Mouse (Mus musculus): ENCODE measurements around the gene Dpm1. TPM values are rescaled to one million over a fixed set of nuclear protein-coding genes. Genes with fewer than 3 reads are reported as not detected.

The Dpm1 gene
- polyA plus RNA-seq, 1 experiment from 2014 or later: 82.2 TPM

- Histone ChIP-seq H3K36me3 (ENCODE audit: insufficient read depth, low read length) (no peaks in the 10 kb centered on the region), H3K27ac (ENCODE audit: low read length) (no peak overlapping the region), H3K27me3 (ENCODE audit: insufficient read depth, low read length) (no peaks in the 10 kb centered on the region), H3K4me2 (replicated peaks; ENCODE audit: low read depth, low read length) (peak overlapping the region; percentile 16; the same call in 1 of the 2 replicates), H3K4me3 (ENCODE audit: low read length) (peak overlapping the region; percentile 17; the same call in 1 of the 2 replicates), H3K9ac (replicated peaks; ENCODE audit: low read length) (no peak overlapping the region), H3K4me1 (ENCODE audit: insufficient read depth, low read length) (no peaks in the 10 kb centered on the region), H3K9me3 (ENCODE audit: low read length) (no peaks in the 10 kb centered on the region)
- no peak for ATAC-seq (ENCODE audit: low FRiP score, low TSS enrichment)
- WGBS: 18% methylated on average over 16 of the region's 16 CpGs
Observed at GRCm38 (mm10) chr2:168252639-168253292, 22.4 kb upstream of the Dpm1 start.

GRCm38 (mm10) chr2:168250270-168250669 lies 19.9 kb upstream of the Dpm1 start:
- peak; percentile 36; the same call in 1 of the 2 replicates for ATAC-seq (ENCODE audit: low FRiP score, low TSS enrichment)

DNA sequence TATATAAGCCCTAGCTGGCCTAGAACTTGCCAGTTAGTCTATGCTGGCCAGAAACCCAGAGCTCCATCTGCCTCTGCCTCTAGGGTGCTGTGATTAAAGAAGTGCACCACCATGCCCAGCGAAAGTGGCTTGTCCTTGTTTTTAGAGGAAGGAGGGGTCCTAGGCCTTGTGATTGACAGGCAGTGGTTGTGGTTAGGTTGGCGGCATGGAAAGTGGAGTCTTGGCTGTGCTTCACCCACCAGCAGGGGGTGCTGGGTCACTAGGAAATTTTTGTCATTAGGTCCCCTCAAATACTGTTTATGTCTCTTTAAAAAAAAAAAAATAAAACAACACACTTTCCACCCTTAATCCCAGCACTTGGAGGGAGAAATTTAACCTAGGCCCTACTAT lies 18.5 kb upstream of the Dpm1 start:
- no peaks in the 10 kb centered on the region for H3K36me3 ChIP-seq (ENCODE audit: insufficient read depth, low read length)
- H3K9ac ChIP-seq (replicated peaks; ENCODE audit: low read length): no peak overlapping the region
- H3K27ac ChIP-seq (ENCODE audit: low read length): no peak overlapping the region
- no peak overlapping the region for H3K4me3 ChIP-seq (ENCODE audit: low read length)
- H3K27me3 ChIP-seq (ENCODE audit: insufficient read depth, low read length): no peaks in the 10 kb centered on the region
- no peaks in the 10 kb centered on the region for H3K4me1 ChIP-seq (ENCODE audit: insufficient read depth, low read length)
- no peak for ATAC-seq (ENCODE audit: low FRiP score, low TSS enrichment)
- H3K9me3 ChIP-seq (ENCODE audit: low read length): no peaks in the 10 kb centered on the region
- WGBS: 35% methylated on average over 2 of the region's 2 CpGs
- no peak overlapping the region for H3K4me2 ChIP-seq (replicated peaks; ENCODE audit: low read depth, low read length)

More at GRCm38 (mm10) chr2:168250270-168250669, 19.9 kb upstream of the Dpm1 start:
- Histone ChIP-seq H3K27me3 (ENCODE audit: insufficient read depth, low read length) (no peaks in the 10 kb centered on the region), H3K36me3 (ENCODE audit: insufficient read depth, low read length) (no peaks in the 10 kb centered on the region), H3K4me1 (ENCODE audit: insufficient read depth, low read length) (no peaks in the 10 kb centered on the region), H3K9ac (replicated peaks; ENCODE audit: low read length) (no peak overlapping the region), H3K4me2 (replicated peaks; ENCODE audit: low read depth, low read length) (no peak overlapping the region), H3K9me3 (ENCODE audit: low read length) (no peaks in the 10 kb centered on the region), H3K27ac (ENCODE audit: low read length) (no peak overlapping the region), H3K4me3 (ENCODE audit: low read length) (no peak overlapping the region)
- WGBS: 15% methylated on average over 8 of the region's 8 CpGs

DNA sequence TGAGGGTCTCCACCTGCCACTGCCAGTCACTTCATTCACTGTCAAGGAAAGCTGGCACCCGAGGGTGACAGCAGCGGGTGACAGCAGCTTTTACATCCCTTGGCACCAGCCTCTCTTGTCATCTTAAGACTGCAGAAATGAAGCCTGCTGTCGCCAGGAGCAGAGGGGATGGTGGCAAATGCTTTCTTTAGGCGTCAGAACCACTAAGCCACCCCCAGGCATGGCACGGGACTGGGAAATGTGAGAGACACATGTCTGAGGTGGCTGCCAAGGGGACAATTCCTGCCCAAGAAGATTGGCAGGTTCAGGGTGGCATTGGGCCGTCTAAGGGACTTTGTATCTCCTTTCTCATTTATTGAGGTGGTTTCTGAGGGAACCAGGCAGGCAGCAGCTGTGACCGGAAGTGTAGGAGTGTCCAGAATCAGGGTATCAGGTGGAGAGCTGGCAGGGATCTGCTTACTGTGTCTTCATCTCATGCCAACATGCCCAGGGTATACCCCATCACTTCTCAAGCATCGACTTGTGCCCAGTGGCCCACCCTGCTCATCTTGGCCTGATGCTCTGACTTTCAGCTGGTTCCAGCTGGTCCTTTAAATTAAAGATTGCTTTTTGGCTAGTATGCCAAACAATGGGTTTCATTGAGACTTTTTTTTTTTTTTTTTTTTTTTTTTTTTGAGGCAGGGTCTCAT lies 17.9 kb upstream of the Dpm1 start:
- Histone ChIP-seq H3K27ac (ENCODE audit: low read length) (no peak overlapping the region), H3K36me3 (ENCODE audit: insufficient read depth, low read length) (no peaks in the 10 kb centered on the region), H3K9ac (replicated peaks; ENCODE audit: low read length) (no peak overlapping the region), H3K27me3 (ENCODE audit: insufficient read depth, low read length) (no peaks in the 10 kb centered on the region), H3K4me1 (ENCODE audit: insufficient read depth, low read length) (no peaks in the 10 kb centered on the region), H3K4me2 (replicated peaks; ENCODE audit: low read depth, low read length) (no peak overlapping the region), H3K4me3 (ENCODE audit: low read length) (no peak overlapping the region), H3K9me3 (ENCODE audit: low read length) (no peaks in the 10 kb centered on the region)
- no peak for ATAC-seq (ENCODE audit: low FRiP score, low TSS enrichment)
- 66% methylated on average over 8 of the region's 8 CpGs for WGBS

GRCm38 (mm10) chr2:168245571-168245970 lies 15.2 kb upstream of the Dpm1 start:
- H3K9ac ChIP-seq (replicated peaks; ENCODE audit: low read length): no peak overlapping the region
- H3K4me1 ChIP-seq (ENCODE audit: insufficient read depth, low read length): no peaks in the 10 kb centered on the region
- H3K4me3 ChIP-seq (ENCODE audit: low read length): no peak overlapping the region
- no peaks in the 10 kb centered on the region for H3K36me3 ChIP-seq (ENCODE audit: insufficient read depth, low read length)
- no peak for ATAC-seq (ENCODE audit: low FRiP score, low TSS enrichment)
- H3K9me3 ChIP-seq (ENCODE audit: low read length): no peaks in the 10 kb centered on the region
- H3K4me2 ChIP-seq (replicated peaks; ENCODE audit: low read depth, low read length): no peak overlapping the region
- 39% methylated on average over 8 of the region's 8 CpGs for WGBS
- H3K27me3 ChIP-seq (ENCODE audit: insufficient read depth, low read length): no peaks in the 10 kb centered on the region
- no peak overlapping the region for H3K27ac ChIP-seq (ENCODE audit: low read length)

- no peak for ATAC-seq (ENCODE audit: low FRiP score, low TSS enrichment)
- no peak overlapping the region for H3K4me3 ChIP-seq (ENCODE audit: low read length)
- 0 out of 2 replicates have a peak, but pooled peaks cover 10% of the 10 kb centered on the region for H3K9me3 ChIP-seq (ENCODE audit: low read length)
- WGBS: 79% methylated on average over 4 of the region's 4 CpGs
- H3K27ac ChIP-seq (ENCODE audit: low read length): no peak overlapping the region
- no peaks in the 10 kb centered on the region for H3K4me1 ChIP-seq (ENCODE audit: insufficient read depth, low read length)
- H3K27me3 ChIP-seq (ENCODE audit: insufficient read depth, low read length): no peaks in the 10 kb centered on the region
- no peak overlapping the region for H3K9ac ChIP-seq (replicated peaks; ENCODE audit: low read length)
- no peaks in the 10 kb centered on the region for H3K36me3 ChIP-seq (ENCODE audit: insufficient read depth, low read length)
- no peak overlapping the region for H3K4me2 ChIP-seq (replicated peaks; ENCODE audit: low read depth, low read length)
Observed at GRCm38 (mm10) chr2:168243278-168243677, 12.9 kb upstream of the Dpm1 start.

DNA sequence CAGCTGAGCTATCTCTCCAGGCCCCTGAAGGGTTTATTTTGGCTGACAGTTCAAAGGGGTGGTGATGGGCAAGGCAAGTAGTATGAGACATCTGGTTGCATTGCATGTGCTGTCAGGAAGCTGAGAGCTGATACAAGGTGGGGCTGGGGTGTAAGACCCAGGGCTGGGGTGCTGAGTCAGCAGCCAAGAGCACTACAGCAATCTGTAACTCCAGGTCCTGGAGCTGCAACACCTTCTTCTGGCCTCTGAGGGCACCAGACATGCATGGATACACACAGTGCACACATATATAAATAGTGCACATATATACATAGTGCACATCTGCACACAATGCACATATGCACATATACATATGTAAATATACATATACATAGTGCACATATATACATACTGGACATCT lies 12.4 kb upstream of the Dpm1 start:
- Histone ChIP-seq H3K4me2 (replicated peaks; ENCODE audit: low read depth, low read length) (no peak overlapping the region), H3K4me3 (ENCODE audit: low read length) (no peak overlapping the region), H3K27me3 (ENCODE audit: insufficient read depth, low read length) (no peaks in the 10 kb centered on the region), H3K4me1 (ENCODE audit: insufficient read depth, low read length) (no peaks in the 10 kb centered on the region), H3K36me3 (ENCODE audit: insufficient read depth, low read length) (no peaks in the 10 kb centered on the region), H3K9ac (replicated peaks; ENCODE audit: low read length) (no peak overlapping the region), H3K27ac (ENCODE audit: low read length) (no peak overlapping the region), H3K9me3 (ENCODE audit: low read length) (0 out of 2 replicates have a peak, but pooled peaks cover 12% of the 10 kb centered on the region)
- ATAC-seq (ENCODE audit: low FRiP score, low TSS enrichment): 0 out of 2 replicates have a peak, but pooled peaks have one; percentile 4

DNA sequence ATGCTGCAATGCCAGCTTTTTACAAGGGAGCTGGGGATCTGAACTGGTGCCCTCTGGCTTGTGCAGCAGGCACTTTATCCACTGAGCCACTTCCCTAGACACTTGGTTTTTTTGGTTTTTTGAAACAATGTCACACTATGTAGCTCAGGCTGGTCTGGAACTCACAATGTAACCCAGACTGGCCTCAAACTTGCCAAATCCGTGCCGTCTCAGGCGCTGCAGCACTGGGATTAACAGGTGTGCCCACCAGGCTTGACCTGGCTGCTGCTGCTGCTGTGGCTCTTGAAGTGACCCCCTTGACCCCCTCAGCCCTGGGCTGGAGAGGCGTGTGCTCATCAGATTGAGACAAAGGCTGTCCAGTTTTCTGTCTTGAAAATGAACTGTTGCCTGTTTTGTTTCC lies 7.9 kb upstream of the Dpm1 start:
- H3K4me3 ChIP-seq (ENCODE audit: low read length): no peak overlapping the region
- WGBS: 88% methylated on average over 4 of the region's 4 CpGs
- no peak overlapping the region for H3K9ac ChIP-seq (replicated peaks; ENCODE audit: low read length)
- H3K4me1 ChIP-seq (ENCODE audit: insufficient read depth, low read length): no peaks in the 10 kb centered on the region
- H3K36me3 ChIP-seq (ENCODE audit: insufficient read depth, low read length): peaks cover 12% of the 10 kb centered on the region
- ATAC-seq (ENCODE audit: low FRiP score, low TSS enrichment): no peak
- no peak overlapping the region for H3K4me2 ChIP-seq (replicated peaks; ENCODE audit: low read depth, low read length)
- no peak overlapping the region for H3K27ac ChIP-seq (ENCODE audit: low read length)
- no peaks in the 10 kb centered on the region for H3K27me3 ChIP-seq (ENCODE audit: insufficient read depth, low read length)
- H3K9me3 ChIP-seq (ENCODE audit: low read length): 0 out of 2 replicates have a peak, but pooled peaks cover 12% of the 10 kb centered on the region

GRCm38 (mm10) chr2:168233286-168233685 lies 2.9 kb upstream of the Dpm1 start:
- no peak overlapping the region for H3K9ac ChIP-seq (replicated peaks; ENCODE audit: low read length)
- H3K27ac ChIP-seq (ENCODE audit: low read length): no peak overlapping the region
- no peak for ATAC-seq (ENCODE audit: low FRiP score, low TSS enrichment)
- no peak overlapping the region for H3K4me3 ChIP-seq (ENCODE audit: low read length)
- peaks cover 20% of the 10 kb centered on the region for H3K36me3 ChIP-seq (ENCODE audit: insufficient read depth, low read length)
- no peaks in the 10 kb centered on the region for H3K27me3 ChIP-seq (ENCODE audit: insufficient read depth, low read length)
- no peak overlapping the region for H3K4me2 ChIP-seq (replicated peaks; ENCODE audit: low read depth, low read length)
- 0 out of 2 replicates have a peak, but pooled peaks cover 2% of the 10 kb centered on the region for H3K9me3 ChIP-seq (ENCODE audit: low read length)
- 86% methylated on average over 5 of the region's 5 CpGs for WGBS
- H3K4me1 ChIP-seq (ENCODE audit: insufficient read depth, low read length): peaks cover 24% of the 10 kb centered on the region

GRCm38 (mm10) chr2:168231471-168231829 lies 1.1 kb upstream of the Dpm1 start:
- Histone ChIP-seq H3K9ac (replicated peaks; ENCODE audit: low read length) (peak overlapping the region; percentile 97), H3K9me3 (ENCODE audit: low read length) (no peaks in the 10 kb centered on the region), H3K27me3 (ENCODE audit: insufficient read depth, low read length) (no peaks in the 10 kb centered on the region), H3K4me3 (ENCODE audit: low read length) (peak overlapping the region; percentile 94), H3K4me2 (replicated peaks; ENCODE audit: low read depth, low read length) (peak overlapping the region; percentile 99), H3K4me1 (ENCODE audit: insufficient read depth, low read length) (peaks cover 29% of the 10 kb centered on the region), H3K27ac (ENCODE audit: low read length) (no peak overlapping the region), H3K36me3 (ENCODE audit: insufficient read depth, low read length) (peaks cover 24% of the 10 kb centered on the region)
- ATAC-seq (ENCODE audit: low FRiP score, low TSS enrichment): no peak
- 61% methylated on average over 33 of the region's 33 CpGs for WGBS
